Mouse (Mus musculus): Measurements from ENCODE around the gene Plk2. TPM values are rescaled to one million over a fixed set of nuclear protein-coding genes. Genes with fewer than 3 reads are reported as not detected.
A peak's percentile ranks its signal among the peaks of the same experiment; 100 is the strongest.

Gene Plk2
- total RNA-seq (2017), result 76.3 to 137 TPM (median 92.8 TPM) in 3 replicates

DNA sequence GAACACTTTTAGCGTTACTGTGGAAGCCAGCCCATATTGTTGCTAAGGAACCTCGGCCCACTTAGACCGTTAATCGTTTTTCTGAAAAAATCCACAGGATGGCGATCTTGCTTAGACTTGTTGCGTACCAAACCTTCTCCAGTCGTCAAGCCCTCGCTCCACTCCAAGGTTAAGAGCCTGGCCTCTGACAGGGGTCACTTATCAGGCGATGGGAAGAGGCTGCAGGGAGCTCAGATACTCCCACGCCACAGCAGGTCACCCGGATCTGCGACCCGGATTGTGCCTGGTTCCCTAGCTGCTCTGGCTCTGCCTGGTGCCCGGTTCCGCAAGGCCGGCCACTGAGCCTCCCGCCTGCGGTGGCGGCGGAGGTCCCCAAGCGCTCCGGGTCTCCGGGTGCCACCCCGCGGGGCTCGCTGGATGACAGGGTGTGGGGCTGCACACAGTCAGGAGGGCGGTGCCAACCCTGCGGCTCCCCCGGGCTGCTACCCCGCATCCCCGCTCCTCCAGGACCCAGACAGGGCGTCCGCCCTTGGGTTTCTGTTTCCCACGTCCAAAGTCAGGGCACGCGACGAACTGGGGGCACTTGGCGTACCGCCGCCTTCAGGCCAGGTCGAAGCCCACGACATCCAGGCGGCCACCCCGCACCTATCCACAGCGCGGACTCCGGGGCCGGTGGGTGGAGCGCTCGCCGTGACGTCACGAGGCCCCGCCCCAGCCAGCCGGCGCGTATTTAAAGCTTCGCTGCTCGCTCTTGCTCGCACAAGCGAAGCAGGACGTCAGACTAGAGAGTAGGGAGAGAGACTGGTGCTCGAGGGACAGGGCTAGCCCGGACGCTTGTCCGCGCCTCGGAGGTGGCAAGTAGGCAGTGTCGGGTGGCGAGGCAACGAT lies at the start of gene Plk2:
Gene Plk2 (plus strand): TSS at position 756 of the 888 bp plus-strand sequence.
- ATAC-seq (replicated peaks; ENCODE audit: insufficient number of reproducible peaks, low FRiP score, low TSS enrichment, poor library complexity, severe bottlenecking), result peak; percentile 60

DNA sequence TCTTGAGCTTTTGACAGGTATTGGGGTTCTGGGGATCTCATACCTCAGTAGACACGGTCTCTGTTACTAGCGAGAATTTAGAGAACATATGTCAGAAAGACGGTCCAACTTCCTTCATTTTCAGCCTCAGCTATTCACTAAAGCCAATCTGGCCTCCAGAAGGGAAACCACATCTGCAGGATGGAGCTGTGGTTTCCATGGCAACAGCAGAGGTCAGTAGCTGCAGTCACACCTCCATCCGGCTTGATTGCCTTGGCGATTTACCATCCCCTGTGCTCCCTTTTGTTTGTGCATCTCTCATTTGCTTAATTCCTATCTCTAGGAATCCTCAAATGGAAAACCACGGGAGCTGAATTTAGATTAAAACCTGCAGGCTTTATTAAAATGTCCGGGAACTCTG lies 48.1 kb upstream of the Plk2 start:
- no peak for ATAC-seq (replicated peaks; ENCODE audit: insufficient number of reproducible peaks, low FRiP score, low TSS enrichment, poor library complexity, severe bottlenecking)

DNA sequence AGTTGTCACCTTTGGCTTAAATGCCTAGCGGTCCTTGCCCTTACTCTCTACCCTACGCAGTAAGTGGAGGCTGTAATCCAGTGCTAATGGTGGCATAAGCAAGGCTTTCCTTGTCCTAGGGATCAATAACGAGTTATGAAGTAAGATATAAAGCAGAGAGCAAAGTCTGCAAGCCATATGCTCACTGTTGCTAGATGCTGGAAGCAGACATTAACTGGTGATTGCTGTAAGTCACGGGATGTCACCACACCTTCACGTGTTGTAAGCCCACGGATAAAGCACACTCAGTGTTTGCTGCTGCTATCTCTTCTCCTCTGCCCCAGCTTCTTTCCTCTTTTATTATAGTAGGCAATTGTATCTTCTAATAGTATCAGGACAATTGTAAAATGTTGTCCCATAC lies 43.8 kb upstream of the Plk2 start:
- ATAC-seq (replicated peaks; ENCODE audit: insufficient number of reproducible peaks, low FRiP score, low TSS enrichment, poor library complexity, severe bottlenecking), result no peak

DNA sequence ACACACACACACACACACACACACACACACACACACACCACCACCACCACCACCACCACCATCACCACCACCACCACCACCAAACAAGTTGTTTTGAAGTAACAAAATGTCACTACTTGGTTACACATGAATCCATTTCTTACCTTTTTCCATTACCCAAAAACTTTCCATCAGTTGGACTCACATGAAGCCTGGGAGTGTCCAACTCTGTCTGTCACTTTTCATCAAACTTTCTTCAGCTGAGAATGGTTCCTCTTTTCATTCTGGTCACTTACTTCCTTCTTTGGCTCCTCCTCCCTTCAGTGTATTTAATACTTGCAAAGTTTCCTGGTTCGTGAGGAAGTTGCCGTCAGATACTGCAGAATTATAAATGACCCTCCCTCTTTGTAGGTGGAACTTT lies 37.9 kb upstream of the Plk2 start, which contains the start of gene Gapt:
Gene Gapt (minus strand): TSS at position 259 of the 400 bp plus-strand sequence.
- peak; percentile 86 for ATAC-seq (replicated peaks; ENCODE audit: insufficient number of reproducible peaks, low FRiP score, low TSS enrichment, poor library complexity, severe bottlenecking)

DNA sequence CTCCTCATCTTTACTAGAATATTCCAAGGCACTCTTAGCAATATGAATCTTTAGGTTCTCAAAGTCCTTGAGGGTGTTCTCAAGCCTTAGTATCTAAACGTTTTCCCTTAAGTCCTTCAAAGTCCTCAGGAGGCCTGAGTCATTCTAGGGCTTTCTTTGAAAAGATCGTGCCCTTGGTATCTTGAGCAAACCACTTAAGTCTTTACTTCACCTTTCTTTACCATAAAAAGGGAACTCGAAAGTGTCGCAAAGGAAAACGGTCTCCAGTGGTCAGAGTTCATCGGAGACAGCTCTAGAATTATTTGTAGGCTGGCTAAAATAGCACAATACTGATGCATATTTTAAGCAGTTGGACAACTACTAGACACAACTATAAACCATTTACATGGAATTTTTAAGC lies 31.1 kb upstream of the Plk2 start:
- peak; percentile 59 for ATAC-seq (replicated peaks; ENCODE audit: insufficient number of reproducible peaks, low FRiP score, low TSS enrichment, poor library complexity, severe bottlenecking)

DNA sequence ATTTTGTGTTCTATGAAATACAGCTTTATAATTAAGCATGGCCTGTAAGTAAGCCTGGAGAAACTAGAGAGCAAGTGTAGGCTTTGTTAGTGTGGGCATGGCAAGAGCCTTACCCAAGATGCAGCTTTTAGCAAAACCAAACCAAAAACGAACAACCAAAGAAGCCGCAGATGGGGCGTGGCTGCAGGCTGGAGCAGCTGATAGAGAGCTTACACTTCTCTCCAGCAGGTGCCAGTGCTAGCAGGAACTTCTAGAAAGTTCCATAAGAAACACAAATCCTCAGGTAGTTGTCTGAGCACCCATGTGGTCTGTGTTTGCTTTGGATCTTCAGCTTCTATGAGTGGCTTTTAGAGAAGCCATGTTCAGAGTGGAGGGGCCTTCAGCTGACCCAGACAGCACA lies 28.4 kb upstream of the Plk2 start:
- ATAC-seq (replicated peaks; ENCODE audit: insufficient number of reproducible peaks, low FRiP score, low TSS enrichment, poor library complexity, severe bottlenecking), result no peak

DNA sequence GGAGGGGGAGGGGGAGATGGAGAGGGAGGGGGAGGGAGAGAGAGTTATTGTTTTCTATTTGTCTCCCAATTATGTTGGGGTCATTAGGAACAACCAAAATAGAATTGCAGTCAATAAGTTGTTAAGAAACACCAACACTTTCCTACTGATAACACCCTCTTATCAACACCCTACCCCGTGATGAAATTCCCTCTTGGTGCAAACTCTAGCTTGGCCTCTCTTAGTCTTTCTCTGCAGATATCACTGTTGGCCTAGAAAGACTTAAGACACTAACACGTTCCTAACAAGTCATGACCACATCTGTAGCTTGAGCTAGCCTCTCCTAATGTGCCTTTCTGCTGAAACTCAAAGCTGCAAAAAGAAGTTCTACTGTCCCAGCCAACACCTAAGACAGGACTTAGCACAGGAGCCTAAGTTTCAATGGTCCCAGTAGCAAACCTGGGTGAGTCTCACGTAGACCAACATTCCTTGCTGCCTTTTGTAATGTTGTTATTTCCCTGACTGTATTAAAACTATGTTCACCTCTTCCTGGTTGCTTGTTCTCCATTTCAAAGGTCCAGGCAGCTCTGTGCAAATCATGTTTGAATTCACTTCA lies 26.8 kb upstream of the Plk2 start:
- no peak for ATAC-seq (replicated peaks; ENCODE audit: insufficient number of reproducible peaks, low FRiP score, low TSS enrichment, poor library complexity, severe bottlenecking)

DNA sequence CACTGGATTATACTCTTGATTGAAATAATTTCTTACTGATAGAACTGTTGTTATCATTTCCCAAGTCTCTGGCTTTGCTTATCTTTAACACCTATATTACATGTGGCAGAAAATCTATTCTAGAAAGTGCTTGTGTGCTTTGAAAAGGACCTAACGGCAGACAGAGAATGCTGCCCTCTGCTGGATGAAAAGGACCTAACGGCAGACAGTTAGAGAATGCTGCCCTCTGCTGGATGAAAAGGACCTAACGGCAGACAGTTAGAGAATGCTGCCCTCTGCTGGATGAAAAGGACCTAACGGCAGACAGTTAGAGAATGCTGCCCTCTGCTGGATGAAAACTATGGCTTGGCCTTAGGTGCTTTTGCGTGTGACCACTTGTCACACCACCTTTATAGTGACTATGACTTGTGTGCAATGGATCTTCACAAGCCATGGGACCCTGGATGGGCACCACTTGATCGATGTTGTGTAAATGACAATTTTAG lies 26.2 kb upstream of the Plk2 start:
- peak; percentile 93 for ATAC-seq (replicated peaks; ENCODE audit: insufficient number of reproducible peaks, low FRiP score, low TSS enrichment, poor library complexity, severe bottlenecking)

DNA sequence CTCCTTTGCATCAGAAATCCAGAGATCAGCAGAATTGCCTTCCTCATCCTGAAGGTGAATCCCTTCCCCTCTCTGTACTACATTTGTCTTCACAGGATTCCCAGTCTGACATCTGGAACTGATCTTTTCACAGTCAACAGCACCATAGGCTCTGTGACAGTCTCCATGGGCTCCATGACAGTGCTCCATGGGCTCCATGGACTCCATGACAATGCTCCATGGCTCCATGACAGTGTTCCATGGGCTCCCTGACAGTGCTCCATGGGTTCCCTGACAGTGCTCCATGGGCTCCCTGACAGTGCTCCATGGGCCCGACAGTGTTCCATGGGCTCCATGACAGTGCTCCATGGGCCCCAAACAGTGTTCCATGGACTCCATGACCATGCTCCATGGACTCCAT lies 25.2 kb upstream of the Plk2 start:
- ATAC-seq (replicated peaks; ENCODE audit: insufficient number of reproducible peaks, low FRiP score, low TSS enrichment, poor library complexity, severe bottlenecking), result no peak

DNA sequence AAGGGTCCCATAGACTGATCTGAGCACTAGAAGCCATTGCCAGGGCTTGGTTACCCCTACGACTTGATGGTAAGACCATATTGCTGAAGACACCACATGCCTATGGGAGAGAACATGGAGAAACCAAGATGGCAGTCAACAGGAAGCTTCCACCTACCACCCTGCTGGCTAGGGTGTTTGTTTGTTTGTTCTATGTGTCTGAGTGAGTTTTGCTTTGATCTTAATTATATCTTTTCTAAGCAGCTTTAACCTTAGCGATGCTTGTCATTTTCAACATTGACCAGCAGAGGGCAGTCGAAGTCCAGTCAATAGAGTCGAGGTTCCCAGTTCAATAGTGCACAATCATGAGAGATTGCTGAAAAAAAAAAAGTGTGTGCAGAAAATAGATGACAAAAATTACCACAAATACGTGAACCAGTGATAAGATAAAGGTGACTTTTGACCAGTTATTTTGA lies 12.4 kb upstream of the Plk2 start:
- peak; percentile 36; the same call in 1 of the 2 replicates for ATAC-seq (replicated peaks; ENCODE audit: insufficient number of reproducible peaks, low FRiP score, low TSS enrichment, poor library complexity, severe bottlenecking)

DNA sequence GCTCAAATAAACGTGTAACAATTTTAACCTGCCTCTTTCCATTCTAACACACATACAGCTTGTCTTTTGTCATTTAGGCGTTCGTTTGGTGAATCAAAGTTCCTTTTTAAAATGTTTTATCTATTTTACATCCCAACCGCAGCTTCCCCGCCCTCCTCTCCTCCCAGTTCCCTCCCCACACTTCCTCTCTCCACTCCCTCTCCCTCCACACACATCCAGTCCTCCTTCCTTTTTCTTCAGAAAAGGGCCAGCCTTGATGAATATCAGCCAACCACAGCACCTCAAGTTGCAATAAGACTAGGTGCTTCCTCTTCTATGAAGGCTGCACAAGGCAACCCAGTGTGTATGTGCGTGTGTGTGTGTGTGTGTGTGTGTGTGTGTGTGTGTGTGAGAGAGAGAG lies 10.3 kb upstream of the Plk2 start:
- ATAC-seq (replicated peaks; ENCODE audit: insufficient number of reproducible peaks, low FRiP score, low TSS enrichment, poor library complexity, severe bottlenecking), result peak; percentile 95

DNA sequence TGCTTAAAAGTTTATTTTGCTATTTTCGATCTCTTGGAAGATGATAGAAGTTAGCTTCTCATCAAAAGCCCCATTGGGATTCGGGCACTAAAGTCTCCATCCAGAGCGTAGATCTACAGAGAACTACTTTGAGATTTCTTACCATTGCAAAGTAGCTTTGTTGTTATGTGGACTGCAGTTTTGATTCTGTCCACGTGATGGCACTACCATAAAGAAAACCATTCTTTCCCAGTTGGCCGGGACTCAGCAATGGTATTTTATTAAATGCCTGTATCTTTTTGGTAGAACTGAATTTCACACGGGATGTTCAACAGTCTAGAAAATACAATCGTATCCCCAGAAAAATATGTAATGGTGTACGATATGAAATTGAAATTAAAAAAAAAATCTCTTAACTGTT lies 2.6 kb upstream of the Plk2 start:
- ATAC-seq (replicated peaks; ENCODE audit: insufficient number of reproducible peaks, low FRiP score, low TSS enrichment, poor library complexity, severe bottlenecking), result 0 out of 2 replicates have a peak, but pooled peaks have one; percentile 28

DNA sequence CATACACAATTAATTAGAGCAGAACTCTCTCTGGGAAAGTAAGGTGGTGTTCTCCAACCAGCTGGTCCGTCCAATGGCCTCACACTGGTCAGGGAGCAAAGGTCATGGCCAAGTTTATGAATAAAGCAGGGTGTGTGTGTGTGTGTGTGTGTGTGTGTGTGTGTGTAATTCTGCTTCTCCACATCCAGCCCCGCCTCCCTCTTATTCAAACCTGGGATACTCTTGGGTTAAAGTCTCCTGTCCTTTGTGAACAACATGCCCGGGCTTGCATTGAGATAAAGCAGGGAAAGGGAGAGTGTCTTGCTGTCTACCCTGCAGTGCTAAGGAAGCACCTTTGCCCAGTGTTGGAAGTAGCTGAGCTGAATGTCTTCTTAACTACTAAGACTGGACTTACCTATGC lies 2.2 kb upstream of the Plk2 start:
- ATAC-seq (replicated peaks; ENCODE audit: insufficient number of reproducible peaks, low FRiP score, low TSS enrichment, poor library complexity, severe bottlenecking), result no peak

DNA sequence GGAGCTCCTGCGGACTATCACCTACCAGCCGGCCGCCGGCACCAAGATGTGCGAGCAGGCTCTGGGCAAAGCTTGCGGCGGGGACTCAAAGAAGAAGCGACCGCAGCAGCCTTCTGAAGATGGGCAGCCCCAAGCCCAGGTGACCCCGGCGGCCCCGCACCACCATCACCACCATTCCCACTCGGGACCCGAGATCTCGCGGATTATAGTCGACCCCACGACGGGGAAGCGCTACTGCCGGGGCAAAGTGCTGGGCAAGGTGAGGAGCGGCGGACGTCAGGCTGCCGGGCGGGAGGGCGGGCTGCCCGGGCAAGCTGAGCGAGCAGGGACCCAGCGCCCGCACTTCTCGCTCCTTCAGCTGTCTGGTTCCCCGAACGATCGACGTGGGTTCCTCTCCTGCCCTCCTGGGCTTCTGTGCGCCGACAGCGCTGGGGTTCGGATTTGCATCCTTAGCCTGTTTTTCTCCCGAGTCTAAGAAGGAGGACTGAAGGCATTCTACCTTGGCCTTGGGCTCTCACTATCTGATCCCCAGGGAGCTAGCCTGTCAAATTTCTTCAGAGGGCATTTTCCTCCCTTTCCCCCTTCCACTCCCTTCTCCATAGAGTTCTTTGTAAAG lies 441 bp downstream of the Plk2 start:
- ATAC-seq (replicated peaks; ENCODE audit: insufficient number of reproducible peaks, low FRiP score, low TSS enrichment, poor library complexity, severe bottlenecking), result no peak

DNA sequence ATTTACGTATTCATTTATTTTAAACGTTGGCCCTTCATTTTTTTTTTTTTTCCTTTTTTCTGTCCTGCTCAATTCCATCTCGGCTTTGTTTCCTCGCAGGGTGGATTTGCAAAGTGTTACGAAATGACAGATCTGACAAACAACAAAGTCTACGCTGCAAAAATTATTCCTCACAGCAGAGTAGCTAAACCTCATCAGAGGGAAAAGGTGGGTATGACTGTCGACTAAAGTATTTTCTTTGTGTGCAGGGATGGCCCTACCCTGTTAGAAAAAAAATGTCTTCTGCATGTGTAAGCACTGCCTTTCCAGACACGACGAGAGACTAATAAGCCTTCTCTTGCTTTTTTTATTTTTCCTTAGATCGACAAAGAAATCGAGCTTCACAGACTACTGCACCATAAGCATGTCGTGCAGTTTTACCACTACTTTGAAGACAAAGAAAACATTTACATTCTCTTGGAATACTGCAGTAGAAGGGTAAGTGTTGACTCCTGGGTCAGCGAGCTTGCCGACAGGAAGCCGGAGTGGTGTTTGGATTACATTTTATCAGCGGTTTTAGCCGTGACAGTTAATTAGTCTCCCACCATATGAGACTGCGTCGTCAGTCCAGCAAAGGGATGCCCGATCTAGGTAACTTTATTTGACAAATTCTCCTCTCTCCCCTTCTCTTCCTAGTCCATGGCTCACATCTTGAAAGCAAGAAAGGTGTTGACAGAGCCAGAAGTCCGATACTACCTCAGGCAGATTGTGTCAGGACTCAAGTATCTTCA lies 1.3 kb downstream of the Plk2 start:
- no peak for ATAC-seq (replicated peaks; ENCODE audit: insufficient number of reproducible peaks, low FRiP score, low TSS enrichment, poor library complexity, severe bottlenecking)

DNA sequence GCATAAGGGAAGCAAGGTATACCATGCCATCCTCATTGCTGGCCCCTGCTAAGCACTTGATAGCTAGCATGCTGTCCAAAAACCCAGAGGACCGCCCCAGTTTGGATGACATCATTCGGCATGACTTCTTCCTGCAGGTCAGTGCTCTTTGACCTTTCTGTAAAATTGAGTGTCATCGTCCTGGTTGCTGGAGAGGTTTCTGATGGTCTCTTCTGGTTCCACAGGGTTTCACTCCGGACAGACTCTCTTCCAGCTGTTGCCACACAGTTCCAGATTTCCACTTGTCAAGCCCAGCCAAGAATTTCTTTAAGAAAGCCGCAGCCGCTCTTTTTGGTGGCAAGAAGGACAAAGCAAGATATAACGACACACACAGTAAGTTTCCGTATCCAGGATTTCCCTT lies 2.9 kb downstream of the Plk2 start:
- no peak for ATAC-seq (replicated peaks; ENCODE audit: insufficient number of reproducible peaks, low FRiP score, low TSS enrichment, poor library complexity, severe bottlenecking)

DNA sequence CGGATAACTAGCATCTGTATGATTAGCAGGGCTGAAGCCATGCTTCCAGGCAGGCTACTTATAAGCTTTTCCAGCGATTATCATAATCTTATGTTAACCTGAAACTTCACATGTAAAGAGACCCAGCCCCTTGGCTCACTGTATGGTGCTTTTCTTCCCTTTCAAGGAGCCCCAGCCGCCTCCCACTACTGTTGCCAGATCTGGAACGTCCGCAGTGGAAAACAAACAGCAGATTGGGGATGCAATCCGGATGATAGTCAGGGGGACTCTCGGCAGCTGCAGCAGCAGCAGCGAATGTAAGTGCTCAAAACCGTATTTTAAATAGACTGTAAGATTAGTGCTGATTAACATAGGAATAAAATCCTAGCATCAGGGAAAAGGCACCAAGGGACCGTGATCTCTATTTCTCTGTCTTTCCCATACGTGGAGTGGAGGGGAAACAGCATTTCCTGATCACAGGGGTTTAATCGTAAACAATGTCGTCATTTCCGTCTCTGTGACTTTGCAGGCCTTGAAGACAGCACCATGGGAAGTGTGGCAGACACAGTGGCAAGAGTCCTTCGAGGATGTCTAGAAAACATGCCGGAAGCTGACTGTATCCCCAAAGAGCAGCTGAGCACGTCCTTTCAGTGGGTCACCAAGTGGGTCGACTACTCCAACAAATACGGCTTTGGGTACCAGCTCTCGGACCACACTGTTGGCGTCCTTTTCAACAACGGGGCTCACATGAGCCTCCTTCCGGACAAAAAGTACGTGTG lies 3.8 kb downstream of the Plk2 start:
- ATAC-seq (replicated peaks; ENCODE audit: insufficient number of reproducible peaks, low FRiP score, low TSS enrichment, poor library complexity, severe bottlenecking), result no peak

DNA sequence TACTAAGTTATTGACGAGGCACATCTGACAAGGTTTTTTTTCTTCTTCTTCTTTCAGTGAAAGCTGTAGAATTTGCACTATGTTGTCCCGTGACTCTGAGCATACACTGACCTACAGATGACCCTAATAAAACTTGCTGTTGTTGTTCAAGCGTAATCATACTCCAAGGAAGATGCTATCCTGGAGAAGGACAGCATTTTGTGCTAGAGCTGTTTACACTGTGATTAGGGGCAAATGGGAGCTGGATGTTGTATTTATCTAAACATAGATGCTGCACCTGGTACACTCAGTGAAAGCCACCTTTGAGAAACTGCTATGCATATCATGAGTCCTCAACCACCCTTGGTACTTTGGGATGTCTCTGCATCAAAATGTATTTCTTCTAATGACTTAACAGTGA lies 6.6 kb downstream of the Plk2 start:
- ATAC-seq (replicated peaks; ENCODE audit: insufficient number of reproducible peaks, low FRiP score, low TSS enrichment, poor library complexity, severe bottlenecking), result no peak

Data from monocyte, adult 5-6 weeks (primary cell).